Mouse (Mus musculus) cortical plate, adult 2 months (tissue): ENCODE data around the gene Terf2ip. TPM values are rescaled to one million over a fixed set of nuclear protein-coding genes. Genes with fewer than 3 reads are reported as not detected.

Experiments
- H3K27ac ChIP-seq: fragments of 200-500 bp; 2 replicates; pipeline ENCODE4 v1.5.1; 2012; ENCODE audit warnings: low read length, control low read depth, inconsistent platforms; ENCODE audit not compliant: insufficient read depth
- H3K4me1 ChIP-seq: fragments of 200-500 bp; 2 replicates; pipeline ENCODE4 v1.6.1; 2011; ENCODE audit warnings: low read length; ENCODE audit not compliant: control insufficient read depth, insufficient read depth
- H3K4me3 ChIP-seq: fragments of 200-500 bp; 2 replicates; pipeline ENCODE4 v1.5.1; 2011; ENCODE audit warnings: mild to moderate bottlenecking, low read length, control low read depth; ENCODE audit not compliant: insufficient read depth
- CTCF ChIP-seq: fragments of 200-500 bp; IDR thresholded peaks from 2 replicates; pipeline ENCODE4 v1.5.1; 2011; ENCODE audit warnings: mild to moderate bottlenecking, control low read depth, low read length; ENCODE audit not compliant: insufficient read depth; ENCODE audit errors: extremely low read depth
- POLR2A ChIP-seq: fragments of 200-500 bp; IDR thresholded peaks from 2 replicates; pipeline ENCODE4 v1.6.1; 2011; ENCODE audit warnings: mild to moderate bottlenecking, low read length, control low read depth; ENCODE audit not compliant: insufficient read depth; ENCODE audit errors: extremely low read depth
- polyA plus RNA-seq: library from polyadenylated mRNA; depleted of rRNA; stranded (reverse); fragments of >200 nt; gene quantifications from 2 replicates; pipeline ENCODE4 v1.2.3, GENCODE M21; 2012

Gene Terf2ip
- polyA plus RNA-seq, 1 experiment = 28.4 TPM

DNA sequence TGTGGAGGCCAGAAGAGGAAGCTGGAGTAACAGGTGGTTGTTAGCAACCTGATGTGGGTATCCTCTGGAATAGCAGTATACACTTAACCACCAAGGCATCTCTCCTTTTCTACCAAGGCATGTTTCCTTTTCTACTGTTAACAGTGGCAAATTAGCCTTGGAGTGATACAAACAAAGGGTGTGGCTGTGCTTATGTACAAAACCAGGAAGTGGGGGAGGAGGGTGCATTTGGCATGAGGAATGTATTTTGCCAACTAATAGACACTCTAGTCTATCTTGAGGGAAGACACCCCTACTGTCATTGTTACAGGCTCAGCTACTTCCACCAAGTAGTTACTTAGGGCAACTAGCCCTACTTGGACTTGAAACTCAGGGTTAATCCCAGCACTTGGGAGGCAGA lies 6.4 kb upstream of the Terf2ip start:
- no peak overlapping the region for H3K27ac ChIP-seq
- no peaks in the 10 kb centered on the region for H3K4me1 ChIP-seq

DNA sequence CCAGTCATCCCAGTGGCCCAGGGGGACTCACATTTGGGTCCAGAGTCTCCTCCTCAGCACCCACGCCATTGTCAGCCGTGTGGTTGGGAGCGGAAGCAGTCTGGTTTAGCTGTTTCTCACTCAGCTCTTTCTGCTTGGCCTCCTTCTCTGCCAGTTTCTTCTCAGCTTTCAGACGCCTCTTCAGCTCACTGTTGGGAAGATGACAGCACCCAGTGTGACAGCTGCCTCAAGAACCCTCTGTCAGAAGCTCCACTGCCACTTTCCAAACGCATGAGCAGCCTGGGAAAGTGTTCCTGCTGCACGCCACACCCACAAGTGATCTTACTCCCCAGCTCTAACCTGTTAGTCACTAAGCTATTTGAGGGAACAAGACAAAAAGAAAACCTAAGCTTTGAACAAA lies 5.6 kb upstream of the Terf2ip start:
- no peaks in the 10 kb centered on the region for H3K4me1 ChIP-seq
- no peak overlapping the region for H3K4me3 ChIP-seq
- H3K27ac ChIP-seq = no peak overlapping the region
- TF ChIP-seq POLR2A (no peak), CTCF (no peak)

More for the DNA sequence above, 6.4 kb upstream of the Terf2ip start:
- no peak overlapping the region for H3K4me3 ChIP-seq
- no peak for TF ChIP-seq POLR2A
- no peak for TF ChIP-seq CTCF

DNA sequence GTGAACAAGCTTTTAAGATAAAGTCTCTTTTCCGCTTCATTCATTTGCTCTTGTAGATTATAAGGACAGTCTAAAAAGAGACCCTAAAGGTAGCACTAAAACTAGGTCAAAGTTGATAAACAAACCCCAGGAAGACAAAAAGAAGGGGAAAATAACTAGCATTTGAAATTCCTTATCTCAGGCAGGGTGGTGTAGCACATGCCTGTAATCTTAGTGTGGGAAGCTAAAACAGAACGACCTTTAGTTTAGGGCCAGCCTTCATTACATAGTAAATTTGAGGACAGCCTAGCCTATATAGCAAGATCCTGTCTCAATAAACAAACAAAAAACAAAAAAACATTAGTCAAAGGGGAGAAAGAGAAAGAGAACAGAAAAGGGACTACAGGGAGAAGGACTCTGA lies 3.5 kb upstream of the Terf2ip start:
- no peaks in the 10 kb centered on the region for H3K4me1 ChIP-seq
- TF ChIP-seq POLR2A (no peak), CTCF (no peak)
- H3K4me3 ChIP-seq = no peak overlapping the region
- H3K27ac ChIP-seq = no peak overlapping the region

DNA sequence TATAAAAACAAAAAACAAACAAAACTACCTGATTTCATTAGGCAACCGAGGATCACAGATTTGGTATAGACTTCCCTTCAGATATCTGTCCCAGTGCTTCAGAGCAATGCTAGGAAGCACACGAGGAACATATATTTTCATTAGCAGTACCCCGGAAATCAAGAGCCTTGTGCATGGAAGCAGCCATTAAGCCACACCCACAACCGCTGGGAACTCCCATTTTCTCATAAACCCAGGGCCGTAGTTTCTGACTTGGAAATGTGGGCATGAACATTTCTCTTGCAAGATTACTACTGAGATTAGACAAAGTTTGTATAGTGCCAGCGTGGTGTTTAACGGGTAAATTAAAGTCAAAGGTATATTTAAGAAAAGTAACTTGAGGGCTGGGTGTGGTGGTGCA lies 1.6 kb upstream of the Terf2ip start:
- TF ChIP-seq CTCF (no peak), POLR2A (no peak)
- peaks cover 5% of the 10 kb centered on the region for H3K4me1 ChIP-seq
- H3K4me3 ChIP-seq = no peak overlapping the region

DNA sequence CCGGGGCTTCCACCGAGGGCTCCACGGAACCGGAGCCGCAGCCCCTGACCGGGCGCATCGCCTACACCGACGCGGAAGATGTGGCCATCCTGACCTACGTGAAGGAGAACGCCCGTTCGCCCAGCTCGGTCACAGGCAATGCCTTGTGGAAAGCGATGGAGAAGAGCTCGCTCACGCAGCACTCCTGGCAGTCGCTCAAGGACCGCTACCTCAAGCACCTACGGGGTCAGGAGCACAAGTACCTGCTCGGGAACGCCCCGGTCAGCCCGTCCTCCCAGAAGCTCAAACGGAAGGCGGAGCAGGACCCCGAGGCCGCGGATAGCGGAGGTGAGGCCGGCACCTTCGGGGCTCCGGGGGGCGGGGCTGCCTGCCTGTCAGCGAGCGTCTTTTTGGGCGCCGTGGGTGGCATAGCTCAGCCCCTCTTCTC lies 631 bp downstream of the Terf2ip start:
- peak overlapping the region; percentile 83 for H3K4me3 ChIP-seq
- H3K4me1 ChIP-seq = peaks cover 5% of the 10 kb centered on the region
- H3K27ac ChIP-seq = peak overlapping the region; percentile 26; the same call in 1 of the 2 replicates
- TF ChIP-seq POLR2A (no peak), CTCF (no peak)

More for the DNA sequence above, 1.6 kb upstream of the Terf2ip start:
- no peak overlapping the region for H3K27ac ChIP-seq

DNA sequence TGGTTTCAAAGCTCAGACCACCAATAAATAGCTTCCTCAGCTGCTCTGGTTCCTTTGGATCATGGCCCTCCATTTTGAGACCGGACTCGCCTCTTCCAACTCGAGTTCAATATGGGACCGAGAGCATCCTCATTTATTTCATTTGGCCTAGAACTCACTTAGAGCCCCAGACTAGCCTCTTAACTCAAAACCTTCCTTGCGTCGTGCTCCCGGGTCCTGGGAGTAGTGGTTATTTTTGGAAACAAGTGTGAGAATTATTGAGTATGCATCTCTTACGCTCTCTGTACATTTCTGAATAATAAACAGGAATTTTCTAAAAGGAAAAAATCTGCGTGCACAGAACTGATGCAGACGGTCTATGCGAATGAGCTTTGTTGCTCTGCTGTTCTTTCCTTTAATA lies 3.7 kb downstream of the Terf2ip start, which contains the start of gene Gm6793:
Gene Gm6793 (minus strand): TSS at position 101 of the 400 bp plus-strand sequence.
- no peak for TF ChIP-seq POLR2A
- TF ChIP-seq CTCF = no peak
- Histone ChIP-seq H3K4me1 (peaks cover 5% of the 10 kb centered on the region), H3K27ac (no peak within 1 kb of the TSS), H3K4me3 (no peak within 1 kb of the TSS)

DNA sequence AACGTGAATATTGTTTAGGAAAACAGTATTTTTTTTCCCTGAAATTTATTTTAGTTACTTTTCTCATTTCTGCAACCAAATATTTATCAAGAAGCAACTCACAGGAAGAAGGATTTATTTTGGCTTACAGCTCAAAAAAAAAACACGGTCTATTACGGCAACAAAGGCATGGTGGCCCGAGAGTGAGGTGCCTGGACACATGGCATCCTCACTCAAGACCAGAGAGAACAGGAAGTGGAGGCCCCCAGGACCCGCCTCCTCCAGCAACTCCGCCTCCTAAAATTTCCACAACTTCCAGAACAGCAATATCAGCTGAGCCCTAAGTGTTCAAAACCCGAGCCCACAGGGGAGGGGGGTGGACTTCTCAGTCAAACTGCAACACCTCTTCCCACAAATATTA lies 18.3 kb downstream of the Terf2ip start:
- Histone ChIP-seq H3K27ac (no peak overlapping the region), H3K4me3 (no peak overlapping the region), H3K4me1 (no peaks in the 10 kb centered on the region)
- TF ChIP-seq CTCF = no peak
- no peak for TF ChIP-seq POLR2A

DNA sequence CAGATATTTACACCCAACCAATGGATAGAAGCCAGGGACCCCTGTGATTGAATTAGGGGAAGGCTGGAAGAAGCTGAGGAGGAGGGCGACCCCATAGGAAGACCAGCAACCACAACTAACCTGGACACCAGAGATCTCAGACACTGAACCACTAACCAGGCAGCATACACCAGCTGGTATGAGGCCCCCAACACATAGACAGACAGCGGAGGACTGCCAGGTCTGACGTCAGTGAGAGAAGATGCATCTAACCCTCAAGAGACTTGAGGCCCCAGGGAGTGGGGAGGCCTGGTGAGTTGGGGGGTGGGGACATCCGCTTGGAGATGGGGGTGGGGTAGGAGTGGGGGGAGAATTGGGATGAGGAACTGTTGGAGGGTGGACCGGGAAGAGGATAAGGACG lies 19.5 kb downstream of the Terf2ip start:
- no peak for TF ChIP-seq CTCF
- TF ChIP-seq POLR2A = no peak
- Histone ChIP-seq H3K4me3 (no peak overlapping the region), H3K27ac (no peak overlapping the region), H3K4me1 (no peaks in the 10 kb centered on the region)

DNA sequence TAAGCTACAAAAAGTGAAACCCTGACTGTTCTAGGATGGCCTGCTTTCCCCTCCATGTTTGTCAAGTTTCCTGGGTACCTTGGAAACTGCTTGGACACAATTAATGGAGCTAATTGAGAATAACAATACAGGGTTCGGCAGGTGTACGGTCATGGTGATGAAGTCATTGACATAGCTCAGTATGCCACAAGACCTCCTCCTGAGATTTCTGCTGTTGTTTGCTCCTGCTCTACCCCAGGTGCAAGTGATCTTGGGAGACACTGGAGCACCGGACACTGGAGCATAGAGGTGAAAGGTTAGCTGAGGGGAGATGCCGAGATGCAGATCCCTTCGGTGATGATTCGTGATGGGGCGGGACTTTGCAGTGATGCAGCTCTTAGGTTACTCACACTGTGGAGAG lies 21.9 kb downstream of the Terf2ip start:
- Histone ChIP-seq H3K27ac (no peak overlapping the region), H3K4me1 (no peaks in the 10 kb centered on the region), H3K4me3 (no peak overlapping the region)
- TF ChIP-seq CTCF (no peak), POLR2A (no peak)

DNA sequence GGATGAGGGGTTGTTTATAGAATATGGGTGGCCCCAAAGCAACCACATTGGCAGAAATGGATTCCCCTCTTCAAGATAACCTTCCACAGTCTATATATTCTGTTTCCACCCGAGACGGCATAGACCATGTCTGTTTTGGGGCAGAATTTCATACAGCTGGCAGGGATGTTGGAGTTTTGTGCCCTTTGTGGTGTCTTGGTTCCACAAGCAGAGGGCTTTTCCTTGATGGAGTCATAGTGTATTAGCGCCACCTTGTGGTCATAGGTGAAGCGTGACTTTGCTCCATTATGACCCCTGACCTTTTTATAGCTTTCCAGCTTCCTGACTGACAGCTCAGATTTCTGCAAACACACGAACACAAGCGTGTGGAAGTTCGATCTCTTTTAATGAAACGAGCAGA lies 23.4 kb downstream of the Terf2ip start:
- Histone ChIP-seq H3K27ac (no peak overlapping the region), H3K4me3 (no peak overlapping the region), H3K4me1 (no peaks in the 10 kb centered on the region)
- TF ChIP-seq POLR2A (no peak), CTCF (peak; percentile 70)

DNA sequence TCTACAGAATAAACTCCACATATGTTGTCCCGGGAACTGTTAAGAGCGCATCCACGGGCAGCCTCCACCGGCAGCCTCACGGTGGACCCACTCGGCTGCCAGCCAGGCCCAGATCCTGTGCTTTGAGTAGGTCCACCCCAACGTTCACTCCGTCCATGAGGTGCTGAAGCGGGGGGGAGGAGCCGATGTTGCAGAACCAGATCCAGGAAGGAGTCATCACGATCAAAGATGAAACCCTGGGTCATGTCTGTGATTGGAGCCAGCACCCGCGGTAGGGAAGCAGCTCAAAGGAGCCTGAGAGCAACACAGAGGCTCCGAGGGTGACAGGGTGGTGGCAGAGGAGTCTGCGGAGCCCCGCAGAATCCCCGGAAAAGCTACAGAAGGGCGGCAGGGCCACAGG lies 26.3 kb downstream of the Terf2ip start:
- Histone ChIP-seq H3K4me3 (no peak overlapping the region), H3K27ac (no peak overlapping the region), H3K4me1 (no peaks in the 10 kb centered on the region)
- TF ChIP-seq POLR2A (no peak), CTCF (no peak)
